Mouse (Mus musculus) heart, postnatal 14 days (tissue): ENCODE results near the gene Naa50. TPM values are rescaled to one million over a fixed set of nuclear protein-coding genes. Genes with fewer than 3 reads are reported as not detected.

ENCODE experiments used
- DNase-seq, 2 experiments: peaks; one replicate each; pipeline ENCODE4 v3.0.0; 2021 to 2022
- intact Hi-C: fragments of 180-260 bp; cut with DNase I; formaldehyde crosslinking; loops from one replicate; pipeline ENCODE4 v1.15.1; 2025
- total RNA-seq, 2 experiments: library from RNA; stranded (reverse); gene quantifications; 2 replicates each; pipeline ENCODE4 v1.2.3; 2021

Naa50 gene
- total RNA-seq, 2 experiments from 2014 or later, result 52.5 to 56.0 TPM

DNA sequence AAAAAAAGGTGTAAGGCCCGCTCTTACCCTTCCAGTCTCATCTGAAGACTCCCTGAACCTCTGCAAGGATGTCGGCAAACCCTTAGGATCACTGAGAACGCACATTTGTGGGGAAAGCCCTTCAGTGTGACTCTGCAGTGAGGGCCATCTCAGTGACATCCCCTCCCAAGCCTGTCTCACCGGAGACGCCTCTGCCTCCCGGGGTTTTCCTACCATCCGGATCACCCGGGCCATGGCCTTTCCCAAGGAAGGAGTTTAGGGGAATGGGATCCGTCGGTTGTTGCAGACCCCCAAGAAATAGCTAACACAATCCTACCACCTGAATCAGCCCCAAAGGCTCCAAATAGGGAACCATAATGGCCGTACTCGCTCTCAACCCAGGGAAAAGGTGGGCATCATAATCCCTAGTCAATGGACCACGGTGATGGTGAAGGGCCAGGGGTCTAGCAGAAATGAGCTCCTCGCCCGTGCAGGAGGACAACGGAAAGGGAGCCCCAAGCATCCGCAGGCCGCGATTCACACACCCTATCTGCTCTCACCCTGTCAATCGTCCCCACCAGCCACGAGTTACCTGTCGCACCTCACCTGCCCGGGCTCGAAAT, 1.2 kb upstream of the Naa50 start:
- intact Hi-C loops, result loop anchor here (10.0 kb wide), 1 partner anchor 254 kb away; the partner anchor contains the start of gene Ccdc191

DNA sequence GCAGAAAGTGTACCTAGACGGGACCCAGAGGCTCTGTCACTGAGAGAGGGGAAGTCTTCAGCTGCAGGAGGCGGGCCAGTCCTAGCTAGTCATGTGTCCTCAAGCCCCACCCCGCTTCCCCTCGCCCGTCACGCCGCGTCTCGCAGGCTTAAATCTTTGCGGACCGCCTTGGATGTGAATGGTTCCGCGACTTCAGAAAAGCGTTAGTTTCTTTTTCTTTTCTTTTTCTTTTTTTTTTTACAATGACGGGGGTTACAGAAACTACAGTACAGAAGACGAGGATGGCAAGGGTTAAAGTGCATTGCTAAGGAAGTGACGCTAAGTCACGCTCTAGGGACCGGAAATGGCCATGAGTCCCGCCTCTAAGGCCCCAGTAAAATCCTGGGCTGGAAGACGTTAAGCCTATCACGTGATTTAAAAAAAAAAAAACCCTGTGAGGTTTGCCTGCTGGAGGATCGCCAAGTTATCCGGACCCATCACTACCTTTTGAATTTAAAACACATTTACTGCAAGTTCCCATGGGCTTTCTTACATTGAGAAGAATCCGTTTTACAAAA, 573 bp upstream of the Naa50 start:
- DNase-seq, result peak; percentile 81 to 88
- intact Hi-C loops, result loop anchor here (10.0 kb wide), 1 partner anchor 254 kb away; the partner anchor contains the start of gene Ccdc191

More for the DNA sequence above, 1.2 kb upstream of the Naa50 start:
- DNase-seq, result peak in 1 of 2 experiments; percentile 4

DNA sequence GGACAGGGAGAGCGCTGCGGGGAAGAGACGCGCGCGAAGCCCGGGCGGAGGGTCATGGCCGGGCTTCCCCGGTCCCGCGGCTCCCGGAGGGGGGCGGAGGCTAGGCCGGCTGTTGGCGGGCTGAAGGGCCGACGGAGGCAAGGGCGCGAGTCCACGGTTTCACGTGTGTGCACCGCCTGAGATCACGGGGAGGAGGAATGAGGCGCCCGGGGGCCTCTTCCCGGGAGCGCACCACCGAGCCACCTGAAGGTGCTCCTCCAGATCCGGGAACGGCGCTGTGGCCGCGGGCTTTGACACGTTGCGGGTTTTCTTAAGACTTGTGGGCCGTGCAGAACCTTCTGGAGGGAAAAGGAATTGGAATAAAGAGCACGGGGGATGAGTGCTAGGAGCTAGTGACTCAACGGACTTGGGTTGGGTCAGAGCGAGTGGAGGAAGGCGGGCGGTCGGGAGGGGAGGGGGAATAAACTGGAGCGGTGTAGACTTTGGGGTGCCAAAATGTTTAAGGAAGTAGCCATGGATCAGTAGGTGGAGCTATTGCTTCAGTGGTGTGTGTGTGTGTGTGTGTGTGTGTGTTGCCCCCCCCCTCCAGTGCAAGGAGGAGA, 657 bp downstream of the Naa50 start:
- intact Hi-C loops, result no loop called here
- peak; percentile 68 to 73 for DNase-seq

DNA sequence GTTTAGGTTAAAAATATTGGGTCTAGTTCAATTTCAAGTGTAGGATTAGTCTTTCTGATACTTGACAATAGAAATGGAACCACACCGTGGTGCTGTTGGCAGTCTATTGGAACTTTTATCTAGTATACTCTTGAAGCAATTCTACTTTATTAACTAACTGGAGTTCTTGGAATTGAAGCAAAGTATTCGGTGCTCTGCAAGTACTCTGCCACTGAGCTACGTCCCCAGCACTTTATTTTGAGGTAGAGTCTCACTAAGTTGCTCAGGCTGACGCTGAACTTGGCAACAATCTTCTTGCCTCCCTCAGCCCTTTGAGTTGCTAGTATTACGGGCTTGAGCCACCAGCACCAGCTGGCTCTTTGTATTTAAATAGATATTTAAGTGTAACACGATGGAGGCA, 1.9 kb downstream of the Naa50 start:
- intact Hi-C loops, result no loop called here
- no peak for DNase-seq

DNA sequence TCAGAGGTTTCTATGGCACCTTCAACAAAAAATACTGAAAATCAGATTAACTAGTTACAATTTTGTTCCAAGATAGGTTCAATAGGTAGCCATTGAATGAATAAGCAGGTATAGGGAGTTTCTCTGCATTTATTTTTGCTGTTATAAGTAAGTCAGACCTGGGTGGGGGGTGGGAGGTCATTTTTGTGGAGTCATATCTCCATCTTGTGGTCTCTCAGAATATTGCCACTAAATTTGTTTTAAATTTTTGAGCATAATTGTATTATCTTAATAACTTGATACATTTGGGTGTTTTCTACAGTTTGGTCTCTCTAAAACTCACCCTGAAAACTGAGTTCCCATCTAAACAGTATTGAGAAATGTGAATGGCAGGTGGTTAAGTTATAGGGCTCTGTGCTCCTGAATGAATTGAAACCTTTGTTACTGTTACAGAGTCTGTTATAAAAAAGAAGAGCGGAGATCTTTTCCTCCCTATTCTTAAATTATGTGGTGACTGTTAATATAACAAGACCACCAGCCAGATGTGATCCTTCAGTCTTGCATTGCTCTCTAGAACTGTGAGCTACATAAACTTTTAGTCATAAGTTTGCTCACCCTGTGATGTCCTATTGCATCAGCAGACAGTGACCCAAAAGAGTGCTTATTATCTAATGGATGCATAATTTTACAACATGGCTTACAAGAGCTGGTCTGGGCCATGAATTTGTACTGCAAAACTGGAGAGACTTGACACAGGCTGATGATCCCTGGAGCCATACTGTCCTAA, 9.6 kb downstream of the Naa50 start:
- no peak for DNase-seq
- intact Hi-C loops, result loop anchor here (5.0 kb wide), 1 partner anchor 47 kb away; no protein-coding TSS in a partner anchor

DNA sequence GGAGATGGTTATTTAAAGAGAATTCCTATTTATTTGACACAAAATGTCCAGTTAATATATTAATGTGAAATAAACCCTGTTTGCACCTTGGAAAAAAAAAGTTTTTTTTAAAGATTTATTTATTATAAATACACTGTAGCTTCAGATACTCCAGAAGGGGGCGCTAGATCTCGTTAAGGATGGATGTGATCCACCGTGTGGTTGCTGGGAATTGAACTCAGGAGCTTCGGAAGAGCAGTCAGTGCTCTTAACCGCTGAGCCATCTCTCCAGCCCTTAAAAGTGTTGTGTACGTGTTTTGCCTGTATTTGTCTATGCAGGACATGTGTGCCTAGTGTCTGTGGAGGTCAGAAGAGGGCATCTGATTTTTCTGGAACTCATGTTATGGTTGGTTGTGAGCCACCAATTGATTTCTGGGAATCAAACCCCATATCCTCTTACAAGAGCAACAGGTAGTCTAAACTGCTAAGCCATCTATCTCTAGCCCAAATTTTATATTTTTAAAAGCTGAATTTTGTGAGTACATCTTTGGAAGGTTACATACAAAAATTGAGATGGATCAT, 14.9 kb downstream of the Naa50 start:
- intact Hi-C loops, result no loop called here
- DNase-seq, result no peak

DNA sequence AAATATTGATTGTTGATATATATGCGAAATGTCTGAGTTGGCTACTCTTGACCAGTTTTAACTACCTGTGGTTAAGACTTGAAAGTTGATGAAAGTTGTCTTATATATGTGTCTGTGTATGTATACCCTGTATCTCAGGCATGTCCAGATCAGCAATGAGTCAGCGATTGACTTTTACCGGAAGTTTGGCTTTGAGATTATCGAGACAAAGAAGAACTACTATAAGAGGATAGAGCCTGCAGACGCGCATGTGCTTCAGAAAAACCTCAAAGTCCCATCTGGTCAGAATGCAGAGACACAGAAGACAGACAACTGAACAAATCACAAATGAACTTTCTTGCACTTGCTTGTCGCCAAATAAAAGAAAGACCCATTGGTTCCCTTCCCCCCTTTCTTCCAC, 19.7 kb downstream of the Naa50 start:
- no peak for DNase-seq
- intact Hi-C loops, result no loop called here

DNA sequence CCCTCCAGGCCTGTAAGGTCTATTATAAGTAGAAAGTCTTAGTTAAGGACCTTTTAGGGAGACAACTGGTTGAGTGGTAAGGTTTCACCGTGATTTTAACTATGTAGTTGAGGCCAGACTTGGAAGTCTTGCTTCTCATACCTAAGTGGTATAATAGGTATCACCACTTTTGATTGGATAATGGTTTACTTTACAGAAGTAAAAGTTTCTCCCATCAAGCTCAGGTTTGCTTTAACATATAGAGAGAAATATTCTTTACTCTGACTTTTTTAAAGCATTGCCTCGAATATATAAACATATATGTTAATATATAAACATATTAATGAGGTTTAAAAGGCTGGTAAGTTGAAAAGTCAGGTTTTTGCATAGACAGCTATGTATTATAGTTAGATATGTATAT, 24.2 kb downstream of the Naa50 start:
- DNase-seq, result no peak
- intact Hi-C loops, result no loop called here

DNA sequence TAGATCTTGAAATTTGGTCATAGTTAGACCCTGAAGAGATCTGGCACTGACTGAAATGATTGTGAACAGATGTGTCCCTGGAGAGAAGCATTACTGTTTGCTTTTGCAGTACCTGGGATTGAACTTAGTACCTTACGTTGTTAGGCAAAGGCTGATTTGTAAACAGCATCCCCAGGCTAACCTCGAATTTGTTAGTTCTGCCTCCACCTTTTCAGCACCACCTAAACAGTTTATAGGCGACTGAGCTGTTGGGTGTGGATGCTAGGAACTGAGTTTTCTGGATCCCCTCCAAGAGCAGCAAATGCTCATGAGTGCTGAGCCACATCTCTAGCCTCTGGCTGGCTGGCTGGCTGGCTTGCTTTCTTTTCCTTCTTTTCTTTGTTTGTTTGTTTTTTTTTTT, 25.6 kb downstream of the Naa50 start:
- no peak for DNase-seq
- intact Hi-C loops, result no loop called here

DNA sequence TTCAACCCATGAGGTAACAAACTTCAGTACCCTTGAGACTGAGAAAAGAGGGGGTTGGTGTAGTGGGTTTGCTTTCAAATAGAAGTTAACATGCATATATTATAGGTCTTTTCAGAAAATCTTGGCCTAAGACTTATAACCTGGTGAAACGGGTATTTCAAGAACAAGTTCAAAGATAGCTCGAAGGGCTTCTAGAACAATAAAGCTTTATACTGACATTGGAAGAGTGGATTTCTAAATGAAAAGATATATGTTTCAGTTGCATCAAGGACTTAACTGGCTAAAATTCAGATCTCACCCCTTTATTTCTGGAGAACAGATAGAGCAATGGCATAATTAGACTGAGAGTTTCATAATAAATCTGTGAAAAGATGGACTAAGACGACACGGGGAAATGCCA, 29.4 kb downstream of the Naa50 start:
- intact Hi-C loops, result no loop called here
- DNase-seq, result no peak

DNA sequence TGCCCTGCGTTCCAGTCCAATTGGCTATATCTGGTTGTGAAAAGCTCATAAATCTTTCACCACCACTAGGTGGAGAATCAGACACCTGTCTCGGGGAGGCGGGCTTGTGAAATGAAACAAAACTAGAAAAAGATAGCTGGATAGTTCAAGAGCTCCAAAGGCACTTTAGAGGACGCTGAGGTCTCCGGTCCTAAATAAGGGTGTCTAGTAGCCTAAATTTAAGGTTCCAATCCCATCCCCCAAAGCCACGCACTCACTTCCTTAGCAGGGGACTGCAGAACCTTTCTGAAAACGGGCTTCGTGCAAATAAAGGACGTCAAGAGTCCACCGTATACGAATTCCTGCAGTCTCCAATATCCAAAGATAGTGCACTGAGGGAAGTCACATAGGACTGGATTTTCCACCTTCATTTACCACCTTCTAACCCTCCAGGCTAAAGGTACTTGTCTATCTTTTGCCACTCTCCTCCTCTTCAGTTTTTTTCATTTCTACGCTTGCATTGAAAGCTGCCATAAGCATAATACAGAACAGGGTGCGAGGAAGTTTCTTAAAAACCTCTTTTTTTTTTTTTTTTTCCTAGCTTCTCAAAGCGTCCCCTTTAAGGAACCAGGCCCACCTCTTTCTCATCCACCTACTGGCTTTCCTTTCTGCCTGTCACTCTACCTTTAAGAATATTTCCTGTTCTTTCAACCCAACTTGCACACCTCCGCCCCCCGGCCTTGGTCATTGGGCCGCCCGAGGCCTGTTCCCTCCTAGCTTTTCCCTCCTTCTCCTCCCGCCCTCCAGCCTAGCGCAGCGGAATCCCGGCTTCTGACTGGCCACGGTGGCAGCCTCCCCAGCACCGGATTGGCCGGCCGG, 32.9 kb downstream of the Naa50 start:
- DNase-seq, result peak; percentile 97 to 98
- intact Hi-C loops, result loop anchor here (10.0 kb wide), 1 partner anchor 192 kb away; no protein-coding TSS in a partner anchor

DNA sequence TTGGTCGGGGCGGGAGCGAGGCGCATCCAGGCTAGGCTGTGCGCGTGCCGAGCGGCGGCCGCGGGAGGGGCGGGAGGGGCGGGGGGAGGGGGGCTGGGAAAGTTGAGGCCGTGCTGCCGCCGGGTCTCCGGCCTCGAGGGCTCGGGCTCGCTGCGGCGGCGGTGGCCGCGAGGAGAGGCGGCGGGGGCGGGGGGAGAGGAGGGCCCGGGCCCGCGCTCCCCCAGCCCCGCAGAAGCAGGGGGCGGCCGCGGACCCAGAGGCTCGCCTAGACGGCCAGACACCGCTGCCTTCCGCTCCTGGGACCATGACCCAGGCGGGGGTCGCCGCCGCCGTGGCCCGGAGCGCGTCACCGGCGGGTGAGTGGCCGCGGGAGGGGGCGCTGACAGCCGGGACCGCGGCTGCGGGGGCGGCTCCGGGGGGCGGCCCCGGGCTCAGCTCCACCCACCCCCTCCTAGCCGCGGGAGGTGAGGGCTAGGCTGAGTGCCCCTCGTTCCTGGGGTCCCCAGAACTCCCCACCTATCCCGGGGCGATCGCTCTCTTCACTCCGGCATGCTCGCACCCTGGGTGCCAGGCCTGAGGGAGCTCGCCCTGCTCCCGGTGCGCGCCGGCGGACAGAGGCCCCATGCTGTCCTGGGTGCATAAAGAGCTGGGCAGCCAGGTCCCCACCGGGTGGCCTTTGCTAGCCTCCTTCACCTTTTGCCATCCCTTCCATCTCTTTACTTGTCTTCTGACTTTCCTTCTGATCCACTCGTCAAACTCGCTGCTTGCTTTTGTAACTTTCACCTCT, 33.7 kb downstream of the Naa50 start, which contains the start of gene Usf3:
Gene Usf3, plus strand, starts transcription at position 92 of the 787 bp plus-strand sequence.
- DNase-seq, result peak; percentile 70 to 72
- intact Hi-C loops, result loop anchor here (10.0 kb wide), 1 partner anchor 191 kb away; no protein-coding TSS in a partner anchor

DNA sequence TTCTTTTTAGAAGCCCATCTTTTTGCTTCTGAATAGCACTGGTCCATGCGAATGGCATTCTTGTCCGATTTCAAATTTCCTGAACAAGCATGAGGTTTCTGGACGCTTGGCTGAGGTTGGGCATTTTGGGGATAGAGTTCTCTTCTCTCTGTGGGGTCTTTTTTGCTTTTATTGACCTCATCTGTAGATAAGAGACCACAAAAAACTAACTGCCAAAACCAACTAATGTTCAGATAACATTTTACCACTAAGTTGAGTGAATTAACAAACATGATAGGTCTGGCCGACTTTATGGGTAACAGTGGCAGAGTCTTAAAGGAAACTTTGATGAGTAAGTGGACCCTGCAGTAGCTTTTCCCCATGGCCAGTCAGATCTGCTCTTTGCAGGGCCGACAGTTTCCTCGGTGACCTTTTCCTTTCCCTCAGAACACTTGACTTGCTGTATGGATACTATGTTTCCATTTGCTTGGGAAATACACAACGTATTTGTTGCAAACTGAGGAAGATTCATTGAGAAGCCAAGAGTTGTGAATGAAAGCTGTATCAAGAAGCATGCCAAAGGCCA, 34.4 kb downstream of the Naa50 start:
- intact Hi-C loops, result loop anchor here (10.0 kb wide), 1 partner anchor 191 kb away; no protein-coding TSS in a partner anchor
- no peak for DNase-seq

DNA sequence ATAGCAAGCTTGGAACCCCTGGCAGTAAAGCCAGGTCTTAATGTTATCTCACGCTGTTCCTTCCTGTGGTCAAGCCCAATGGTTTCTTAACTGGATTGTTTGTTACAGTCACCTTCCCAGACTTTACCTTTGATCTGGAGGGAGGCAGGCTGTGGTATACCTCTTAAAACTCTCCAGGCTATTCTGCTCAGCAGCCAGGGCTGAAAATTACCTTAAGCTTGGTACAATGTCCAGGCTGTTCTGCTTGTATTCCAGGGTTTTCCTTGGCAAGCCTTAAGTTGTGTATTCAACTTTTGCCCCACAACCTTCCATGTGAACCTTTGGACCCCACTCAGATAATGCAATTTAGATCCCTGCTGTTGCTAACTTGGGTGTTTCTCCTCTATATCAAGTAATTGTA, 35.4 kb downstream of the Naa50 start:
- DNase-seq, result no peak
- intact Hi-C loops, result loop anchor here (10.0 kb wide), 1 partner anchor 190 kb away; no protein-coding TSS in a partner anchor

DNA sequence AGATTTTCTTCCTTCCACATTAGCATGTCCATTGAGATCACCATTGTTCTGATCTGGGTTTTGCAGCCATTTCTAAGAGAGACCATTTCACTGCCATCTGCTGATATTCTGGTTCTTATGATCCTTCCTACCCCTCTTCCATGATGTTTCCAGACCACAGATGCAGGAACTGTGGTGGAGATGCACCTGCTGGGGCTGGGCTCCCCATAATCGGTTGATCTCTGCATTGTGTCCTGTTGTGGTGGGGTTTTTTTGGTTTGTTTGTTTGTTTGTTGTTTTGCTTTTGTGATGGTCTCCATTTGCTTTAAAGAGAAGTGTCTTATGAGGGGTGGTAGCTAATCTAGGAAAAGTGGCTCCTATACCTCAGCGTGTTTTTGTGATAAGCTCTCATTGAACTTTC, 36.9 kb downstream of the Naa50 start:
- intact Hi-C loops, result loop anchor here (10.0 kb wide), 1 partner anchor 188 kb away; no protein-coding TSS in a partner anchor
- no peak for DNase-seq

DNA sequence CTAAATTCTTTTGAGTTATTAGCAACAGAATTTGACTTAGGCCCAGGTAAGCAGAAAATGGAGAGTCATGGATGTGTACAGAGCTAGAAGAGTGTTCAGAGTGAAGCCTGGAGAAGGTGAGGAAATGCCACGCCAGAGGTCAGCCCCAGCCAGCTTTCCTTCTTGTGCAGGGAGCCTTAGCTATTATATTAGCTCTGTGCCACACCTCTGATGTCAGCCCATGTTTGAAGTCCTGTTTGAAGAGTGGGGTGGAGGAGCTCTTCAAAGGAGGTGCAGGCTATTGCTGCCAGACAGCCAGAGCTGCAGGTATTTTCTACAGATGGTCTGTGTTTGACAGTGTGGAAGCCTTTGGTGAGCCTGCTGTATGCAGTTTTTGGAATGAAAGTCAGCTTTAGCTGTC, 38.9 kb downstream of the Naa50 start:
- no peak for DNase-seq
- intact Hi-C loops, result loop anchor here (10.0 kb wide), 1 partner anchor 186 kb away; no protein-coding TSS in a partner anchor

DNA sequence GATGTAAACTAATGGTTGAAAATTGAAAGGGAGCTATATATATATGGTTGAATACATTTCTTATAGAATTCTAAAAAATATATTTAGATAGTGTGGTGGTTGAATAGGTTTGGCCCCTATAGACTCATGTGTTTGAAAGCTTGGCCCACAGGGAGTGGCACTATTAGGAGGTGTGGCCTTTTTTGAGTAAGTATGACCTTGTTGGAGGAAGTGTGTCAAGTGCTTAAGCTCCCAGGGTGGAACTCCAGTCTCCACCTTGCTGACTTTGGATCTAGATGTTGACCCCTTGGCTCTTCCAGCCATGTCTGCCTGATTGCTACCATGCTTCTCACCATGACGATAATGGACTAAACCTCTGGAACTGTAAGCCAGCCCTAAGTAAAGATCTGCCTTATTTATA, 43.0 kb downstream of the Naa50 start:
- intact Hi-C loops, result no loop called here
- no peak for DNase-seq

DNA sequence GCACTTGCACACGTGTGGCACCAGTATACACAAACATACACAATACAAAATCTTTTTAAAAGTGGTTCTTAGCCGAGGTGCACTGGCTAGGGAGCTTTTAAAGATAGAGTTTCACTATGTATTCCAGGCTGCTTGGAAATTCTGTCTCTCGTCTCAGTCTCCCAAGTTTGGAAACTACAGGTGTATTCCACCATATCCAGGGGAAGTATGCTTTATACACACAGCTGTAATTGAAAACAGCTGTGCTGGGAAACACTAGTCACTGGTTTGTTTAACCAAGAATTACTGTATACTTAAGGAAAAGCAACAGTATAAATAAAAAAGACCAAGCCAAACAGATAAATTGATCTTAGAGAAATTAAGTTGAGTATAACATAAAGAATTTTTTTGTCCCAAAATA, 45.1 kb downstream of the Naa50 start:
- DNase-seq, result no peak
- intact Hi-C loops, result no loop called here
